Mouse (Mus musculus) hindbrain, postnatal 0 days (tissue): ENCODE measurements at regions not wholly inside any gene's neighbourhood (a gene's known extent, or its start where the extent isn't known, plus 50 kb on each side); places are given as distances from the start of the nearest gene placed in this dataset.

Experiments used
- ATAC-seq: fragments of 200-750 bp; cut with Nextera tagmentation; 2 replicates; pipeline ENCODE4 v1.8.0; 2017; ENCODE audit warnings: mild to moderate bottlenecking, moderate TSS enrichment, moderate library complexity
- DNase-seq: peaks from one replicate; pipeline ENCODE4 v3.0.0-alpha.2; 2015; ENCODE audit warnings: low spot score
- H3K27ac ChIP-seq: fragments of 300-500 bp; sonication (generic); 2 replicates; pipeline ENCODE4 v1.5.1; 2014; ENCODE audit warnings: mild to moderate bottlenecking
- H3K27me3 ChIP-seq: fragments of 300-500 bp; sonication (generic); 2 replicates; pipeline ENCODE4 v1.6.1; 2014; ENCODE audit warnings: low read length, mixed read lengths; ENCODE audit not compliant: insufficient read depth
- H3K36me3 ChIP-seq: fragments of 300-500 bp; sonication (generic); 2 replicates; pipeline ENCODE4 v1.6.1; 2014; ENCODE audit warnings: low read length, mixed read lengths; ENCODE audit not compliant: insufficient read depth
- H3K4me1 ChIP-seq: fragments of 300-500 bp; sonication (generic); 2 replicates; pipeline ENCODE4 v1.6.1; 2014; ENCODE audit warnings: antibody characterized with exemption, low read length, mixed read lengths; ENCODE audit not compliant: insufficient read depth
- H3K4me2 ChIP-seq: fragments of 300-500 bp; sonication (generic); 2 replicates; pipeline ENCODE4 v1.6.1; 2014; ENCODE audit warnings: low read depth, mild to moderate bottlenecking, low read length, moderate library complexity, mixed read lengths
- H3K4me3 ChIP-seq: fragments of 300-500 bp; sonication (generic); 2 replicates; pipeline ENCODE4 v1.5.1; 2014; ENCODE audit warnings: low read length
- H3K9ac ChIP-seq: fragments of 300-500 bp; sonication (generic); replicated peaks from 2 replicates; pipeline ENCODE4 v1.6.1; 2014; ENCODE audit warnings: mild to moderate bottlenecking, low read length, moderate library complexity, mixed read lengths
- H3K9me3 ChIP-seq: fragments of 300-500 bp; sonication (generic); 2 replicates; pipeline ENCODE4 v1.6.1; 2016; ENCODE audit warnings: low read length, mixed read lengths
- CTCF ChIP-seq: IDR thresholded peaks from 2 replicates; pipeline ENCODE4 v1.5.1; 2016; ENCODE audit warnings: antibody characterized with exemption, control low read depth, low read depth
- whole genome bisulfite sequencing: fragments of 180-500 bp; shearing (Covaris S2); extraction: QIAGEN DNeasy Blood & Tissue Kit; methylation state at CpG from one replicate; pipeline ENCODE4 v1.1.7; 2014; 5-methylcytosine and 5-hydroxymethylcytosine counted together

GRCm38 (mm10) chr14:14634021-14634420 is 68.1 kb upstream of the Slc4a7 start:
- H3K27me3 ChIP-seq: no peaks in the 10 kb centered on the region
- TF ChIP-seq CTCF: peak; percentile 29; the same call in 1 of the 2 replicates
- no peak overlapping the region; the same call in 1 of the 2 replicates for H3K4me2 ChIP-seq
- H3K27ac ChIP-seq: peak overlapping the region; percentile 17; the same call in 1 of the 2 replicates
- no peak overlapping the region for H3K9ac ChIP-seq
- WGBS: 55% methylated on average over 2 of the region's 2 CpGs
- H3K9me3 ChIP-seq: no peaks in the 10 kb centered on the region
- ATAC-seq: no peak
- H3K4me1 ChIP-seq: 0 out of 2 replicates have a peak, but pooled peaks cover 3% of the 10 kb centered on the region
- DNase-seq: no peak
- H3K4me3 ChIP-seq: no peak overlapping the region
- H3K36me3 ChIP-seq: no peaks in the 10 kb centered on the region

- Histone ChIP-seq H3K27me3 (no peaks in the 10 kb centered on the region), H3K27ac (no peak overlapping the region), H3K9me3 (no peaks in the 10 kb centered on the region), H3K36me3 (no peaks in the 10 kb centered on the region), H3K4me2 (no peak overlapping the region), H3K4me3 (no peak overlapping the region), H3K4me1 (no peaks in the 10 kb centered on the region), H3K9ac (no peak overlapping the region)
- DNase-seq: peak; percentile 5
- no peak for TF ChIP-seq CTCF
- 68% methylated on average over 7 of the region's 7 CpGs for WGBS
- 0 out of 2 replicates have a peak, but pooled peaks have one; percentile 21 for ATAC-seq
Observed at GRCm38 (mm10) chr14:14639102-14640015, 62.7 kb upstream of the Slc4a7 start.

DNA sequence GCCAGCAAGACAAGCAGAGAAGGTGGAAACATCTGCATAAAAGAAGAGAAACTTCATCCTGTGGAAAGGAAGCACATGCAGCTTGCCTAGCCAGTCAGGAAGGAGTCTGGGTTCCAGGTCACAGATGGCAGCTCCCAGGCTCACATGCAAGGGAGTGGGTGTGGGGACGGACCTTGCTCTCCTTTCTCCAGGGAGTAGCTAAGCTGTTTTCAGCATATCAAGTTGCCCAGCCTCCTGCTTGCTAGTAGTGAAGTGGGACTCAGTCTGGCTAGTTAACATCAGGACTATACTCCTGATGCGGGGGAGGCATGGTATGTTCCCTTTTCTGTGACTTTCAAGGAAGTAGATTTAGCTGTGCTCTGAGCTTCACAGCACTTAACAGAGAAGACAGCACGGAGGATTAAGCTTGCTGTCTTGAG is 62.0 kb upstream of the Slc4a7 start:
- Histone ChIP-seq H3K4me2 (no peak overlapping the region), H3K27ac (no peak overlapping the region), H3K4me3 (no peak overlapping the region), H3K4me1 (no peaks in the 10 kb centered on the region), H3K36me3 (no peaks in the 10 kb centered on the region), H3K9me3 (no peaks in the 10 kb centered on the region), H3K9ac (no peak overlapping the region), H3K27me3 (no peaks in the 10 kb centered on the region)
- DNase-seq (no peak), ATAC-seq (no peak)
- 51% methylated on average over 3 of the region's 3 CpGs for WGBS
- TF ChIP-seq CTCF: no peak

DNA sequence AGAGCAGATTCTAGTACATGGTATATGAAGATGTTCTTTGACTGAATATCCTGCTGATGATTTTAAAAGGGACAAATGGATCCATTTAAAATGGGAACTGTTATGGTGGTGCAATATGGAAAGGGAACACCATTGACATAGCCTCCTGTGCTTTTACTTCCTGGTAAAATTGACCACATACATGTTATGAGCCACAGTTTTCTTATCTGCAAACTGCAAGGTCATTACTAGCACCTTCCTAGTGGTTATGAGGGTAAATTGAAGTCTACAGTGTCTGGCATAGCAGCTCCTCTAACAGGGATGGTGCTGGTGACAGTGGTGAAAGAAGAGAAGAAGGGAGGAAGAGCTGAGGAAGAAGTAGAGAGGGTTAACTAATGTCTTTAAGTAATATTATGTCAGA is 61.5 kb upstream of the Slc4a7 start:
- Histone ChIP-seq H3K4me2 (no peak overlapping the region), H3K9ac (no peak overlapping the region), H3K27me3 (no peaks in the 10 kb centered on the region), H3K4me1 (no peaks in the 10 kb centered on the region), H3K9me3 (no peaks in the 10 kb centered on the region), H3K36me3 (no peaks in the 10 kb centered on the region), H3K4me3 (no peak overlapping the region), H3K27ac (no peak overlapping the region)
- ATAC-seq (no peak), DNase-seq (no peak)
- no peak for TF ChIP-seq CTCF

- DNase-seq: no peak
- H3K4me2 ChIP-seq: no peak overlapping the region
- no peaks in the 10 kb centered on the region for H3K36me3 ChIP-seq
- H3K9me3 ChIP-seq: no peaks in the 10 kb centered on the region
- TF ChIP-seq CTCF: no peak
- H3K4me3 ChIP-seq: no peak overlapping the region
- ATAC-seq: no peak
- WGBS: 91% methylated on average over 3 of the region's 3 CpGs
- H3K27me3 ChIP-seq: no peaks in the 10 kb centered on the region
- H3K4me1 ChIP-seq: no peaks in the 10 kb centered on the region
- no peak overlapping the region for H3K27ac ChIP-seq
- H3K9ac ChIP-seq: no peak overlapping the region
Observed at GRCm38 (mm10) chr14:14643533-14643932, 58.5 kb upstream of the Slc4a7 start.

DNA sequence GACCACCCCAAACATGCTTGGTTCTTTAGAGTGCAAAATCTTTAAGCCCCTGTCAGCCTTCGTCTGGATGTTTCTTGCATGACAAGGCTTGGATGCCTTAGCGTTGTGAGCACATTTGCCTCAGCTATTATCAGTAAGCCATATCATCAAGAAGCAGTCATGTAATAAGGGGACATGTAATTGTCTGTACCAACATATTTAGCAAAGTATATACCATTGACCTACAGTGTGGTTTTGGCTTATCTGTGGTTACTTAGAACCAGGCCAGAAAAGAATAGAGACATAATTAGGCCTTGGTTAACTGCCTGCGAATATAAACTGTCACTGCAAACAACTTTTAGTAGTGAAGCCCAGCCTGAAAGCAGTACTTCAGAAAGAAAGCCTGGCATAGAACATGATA is 57.0 kb upstream of the Slc4a7 start:
- WGBS: 68% methylated on average over 3 of the region's 3 CpGs
- TF ChIP-seq CTCF: no peak
- H3K9me3 ChIP-seq: no peaks in the 10 kb centered on the region
- no peaks in the 10 kb centered on the region for H3K4me1 ChIP-seq
- H3K27me3 ChIP-seq: no peaks in the 10 kb centered on the region
- H3K36me3 ChIP-seq: no peaks in the 10 kb centered on the region
- no peak overlapping the region for H3K4me2 ChIP-seq
- DNase-seq (no peak), ATAC-seq (no peak)
- no peak overlapping the region for H3K4me3 ChIP-seq
- no peak overlapping the region for H3K27ac ChIP-seq
- H3K9ac ChIP-seq: no peak overlapping the region
